Mouse (Mus musculus) hindbrain, embryonic 10.5 days (tissue): Measurements from ENCODE around the gene Lsr. TPM values are rescaled to one million over a fixed set of nuclear protein-coding genes. Genes with fewer than 3 reads are reported as not detected.

Source experiments
- DNase-seq: peaks from one replicate; pipeline ENCODE4 v3.0.0-alpha.2; 2017; ENCODE audit warnings: low spot score
- H3K27ac ChIP-seq: fragments of 300-500 bp; sonication (generic); 2 replicates; pipeline ENCODE4 v1.5.1; 2016; ENCODE audit warnings: mild to moderate bottlenecking, moderate library complexity
- H3K27me3 ChIP-seq: fragments of 300-500 bp; sonication (generic); 2 replicates; pipeline ENCODE4 v1.6.1; 2016; ENCODE audit warnings: mild to moderate bottlenecking; ENCODE audit not compliant: poor library complexity, insufficient read depth, severe bottlenecking
- H3K36me3 ChIP-seq: fragments of 300-500 bp; sonication (generic); 2 replicates; pipeline ENCODE4 v1.6.1; 2016; ENCODE audit warnings: mild to moderate bottlenecking, moderate library complexity
- H3K4me1 ChIP-seq: fragments of 300-500 bp; sonication (generic); replicated peaks from 2 replicates; pipeline ENCODE4 v1.6.1; 2016; ENCODE audit warnings: mild to moderate bottlenecking
- H3K4me3 ChIP-seq: fragments of 300-500 bp; sonication (generic); 2 replicates; pipeline ENCODE4 v1.5.1; 2016; ENCODE audit warnings: mild to moderate bottlenecking, moderate library complexity
- H3K9me3 ChIP-seq: fragments of 300-500 bp; sonication (generic); 2 replicates; pipeline ENCODE4 v1.6.1; 2016; ENCODE audit warnings: mild to moderate bottlenecking, moderate library complexity
- WGBS: fragments of 180-500 bp; shearing (Covaris S2); methylation state at CpG from one replicate; pipeline ENCODE4 v1.1.7; 2016; 5-methylcytosine and 5-hydroxymethylcytosine counted together
- polyA plus RNA-seq: library from polyadenylated mRNA; unstranded; fragments of >200 nt; fragmentation: Nextera tagmentation; extraction: Ambion mirVana; gene quantifications from 2 replicates; pipeline ENCODE4 v1.2.1, GENCODE M21; 2016

Lsr gene
- polyA plus RNA-seq: 21.2 and 29.8 TPM in 2 replicates

GRCm38 (mm10) chr7:30973251-30973500 lies at the start of gene Lsr:
TSS of gene Lsr (minus strand) at chr7:30973464.
- peaks cover 19% of the 10 kb centered on the region for H3K4me1 ChIP-seq
- peak within 1 kb of the TSS; percentile 55 for H3K4me3 ChIP-seq
- WGBS: 0% methylated on average over 19 of the region's 19 CpGs
- no peaks in the 10 kb centered on the region for H3K9me3 ChIP-seq
- peak; percentile 51 for DNase-seq
- peaks cover 21% of the 10 kb centered on the region for H3K27me3 ChIP-seq
- H3K36me3 ChIP-seq: peaks cover 21% of the 10 kb centered on the region
- peak within 1 kb of the TSS; percentile 84 for H3K27ac ChIP-seq

- Histone ChIP-seq H3K4me3 (no peak overlapping the region), H3K27me3 (no peaks in the 10 kb centered on the region), H3K9me3 (no peaks in the 10 kb centered on the region), H3K4me1 (no peaks in the 10 kb centered on the region), H3K27ac (no peak overlapping the region), H3K36me3 (no peaks in the 10 kb centered on the region)
- WGBS: 78% methylated on average over 10 of the region's 10 CpGs
- DNase-seq: no peak
These were observed 44.0 kb upstream of the Lsr start for GRCm38 (mm10) chr7:31017104-31017901.

DNA sequence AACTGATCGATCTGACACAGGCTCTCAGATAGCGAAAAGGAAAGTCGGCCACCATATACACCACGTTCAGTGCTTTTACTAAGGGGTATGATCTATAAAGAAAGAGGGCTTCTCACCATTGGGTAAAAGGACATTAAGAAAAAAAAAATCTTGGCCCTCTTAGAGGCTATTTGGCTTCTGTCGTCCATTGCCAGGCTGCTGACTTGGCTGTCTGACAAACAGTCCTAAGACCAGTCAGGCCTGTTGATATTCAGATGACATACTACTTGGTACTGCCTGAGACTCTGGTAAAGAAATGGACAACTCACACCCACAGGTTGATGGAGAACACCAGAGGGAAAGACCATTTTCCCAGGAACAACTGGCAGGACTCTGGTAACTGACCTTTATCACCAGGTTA lies 39.7 kb upstream of the Lsr start:
- 92% methylated on average over 5 of the region's 5 CpGs for WGBS
- Histone ChIP-seq H3K9me3 (no peaks in the 10 kb centered on the region), H3K4me3 (no peak overlapping the region), H3K36me3 (no peaks in the 10 kb centered on the region), H3K27me3 (no peaks in the 10 kb centered on the region), H3K27ac (no peak overlapping the region), H3K4me1 (no peaks in the 10 kb centered on the region)
- no peak for DNase-seq

GRCm38 (mm10) chr7:31008889-31009288 lies 35.6 kb upstream of the Lsr start:
- WGBS: 86% methylated on average over 3 of the region's 3 CpGs
- no peaks in the 10 kb centered on the region for H3K27me3 ChIP-seq
- no peak overlapping the region for H3K27ac ChIP-seq
- no peak overlapping the region for H3K4me3 ChIP-seq
- H3K36me3 ChIP-seq: no peaks in the 10 kb centered on the region
- no peaks in the 10 kb centered on the region for H3K4me1 ChIP-seq
- no peak for DNase-seq
- H3K9me3 ChIP-seq: no peaks in the 10 kb centered on the region

DNA sequence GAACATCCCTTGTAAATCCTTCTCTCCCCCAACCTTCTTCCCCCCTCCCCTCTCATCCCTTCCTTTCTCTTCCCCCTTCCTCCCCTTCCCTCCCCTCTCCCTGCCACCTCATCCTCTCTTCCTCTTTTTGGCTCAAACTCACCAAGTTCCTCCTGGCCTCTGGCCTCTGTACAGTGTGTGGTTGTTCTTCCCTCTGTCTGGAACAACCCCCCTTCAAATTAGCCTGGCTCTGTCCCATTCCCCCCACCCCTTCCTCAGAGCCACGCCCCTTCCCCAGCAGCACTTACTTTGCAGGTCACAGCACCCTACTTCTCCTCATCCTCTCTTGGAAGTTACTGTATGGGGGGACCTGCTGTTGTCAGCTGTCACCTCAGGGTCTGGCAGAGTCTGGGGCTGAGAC lies 34.9 kb upstream of the Lsr start:
- no peak overlapping the region for H3K4me3 ChIP-seq

DNA sequence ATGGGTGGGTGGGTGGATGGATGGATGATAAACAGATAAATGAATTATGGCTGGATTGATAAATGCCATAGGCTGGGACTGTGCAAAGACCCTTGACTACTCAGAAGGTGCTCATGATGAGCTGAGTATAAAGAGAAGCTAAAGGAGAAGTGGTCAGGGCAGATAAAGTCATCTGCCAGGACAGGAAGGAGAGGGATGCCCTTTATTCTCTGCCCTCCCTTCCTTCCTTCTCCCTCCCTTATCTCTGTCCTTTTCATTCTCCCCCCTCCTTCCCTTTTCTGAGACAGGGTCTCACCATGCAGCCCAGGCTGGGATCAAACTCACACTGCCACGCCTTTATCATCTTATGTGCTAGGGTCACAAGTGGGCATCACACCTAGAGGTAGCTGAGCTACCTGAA lies 34.5 kb upstream of the Lsr start:
- no peaks in the 10 kb centered on the region for H3K4me1 ChIP-seq
- no peaks in the 10 kb centered on the region for H3K9me3 ChIP-seq
- H3K27ac ChIP-seq: no peak overlapping the region
- DNase-seq: no peak
- no peak overlapping the region for H3K4me3 ChIP-seq
- WGBS: 74% methylated on average over 1 of the region's 1 CpGs
- H3K27me3 ChIP-seq: no peaks in the 10 kb centered on the region
- H3K36me3 ChIP-seq: no peaks in the 10 kb centered on the region

More for the DNA sequence above, 34.9 kb upstream of the Lsr start:
- H3K27me3 ChIP-seq: no peaks in the 10 kb centered on the region
- no peak overlapping the region for H3K27ac ChIP-seq
- DNase-seq: no peak
- no peaks in the 10 kb centered on the region for H3K9me3 ChIP-seq
- H3K4me1 ChIP-seq: no peaks in the 10 kb centered on the region
- H3K36me3 ChIP-seq: no peaks in the 10 kb centered on the region
- 79% methylated on average over 1 of the region's 1 CpGs for WGBS

GRCm38 (mm10) chr7:31002650-31003049 lies 29.4 kb upstream of the Lsr start:
- Histone ChIP-seq H3K4me3 (no peak overlapping the region), H3K27ac (no peak overlapping the region), H3K27me3 (no peaks in the 10 kb centered on the region), H3K4me1 (no peaks in the 10 kb centered on the region; the same call in 1 of the 2 replicates), H3K36me3 (no peaks in the 10 kb centered on the region), H3K9me3 (no peaks in the 10 kb centered on the region)
- WGBS: 81% methylated on average over 8 of the region's 8 CpGs
- DNase-seq: no peak

DNA sequence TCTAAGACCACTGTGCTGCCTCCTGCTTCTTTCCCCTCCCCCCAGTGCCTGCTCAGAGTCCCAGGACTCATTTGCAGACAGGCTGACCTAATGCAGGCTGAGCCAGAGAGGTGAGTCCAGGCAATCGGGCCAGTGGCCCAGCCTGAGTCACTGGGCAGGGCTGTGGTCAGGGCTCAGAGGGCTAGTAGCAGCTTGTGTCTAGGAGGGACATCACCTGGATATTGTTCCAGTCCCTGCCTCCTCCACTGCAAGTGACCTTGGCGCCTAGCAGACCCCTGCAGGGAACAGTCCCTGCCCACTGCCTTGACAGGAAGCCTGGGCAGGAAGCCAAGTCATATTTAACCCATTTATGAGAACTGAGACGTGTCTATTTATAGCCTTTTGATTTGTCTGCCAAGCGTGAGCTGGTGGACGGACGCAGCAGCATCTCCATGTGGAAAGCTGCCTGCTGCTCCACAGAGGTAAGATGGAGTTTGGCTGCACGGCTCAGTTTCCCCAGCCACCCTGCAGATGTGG lies 27.3 kb upstream of the Lsr start:
- no peak for DNase-seq
- WGBS: 67% methylated on average over 7 of the region's 7 CpGs
- no peaks in the 10 kb centered on the region; the same call in 1 of the 2 replicates for H3K4me1 ChIP-seq

GRCm38 (mm10) chr7:30996491-30996890 lies 23.2 kb upstream of the Lsr start:
- WGBS: 90% methylated on average over 2 of the region's 2 CpGs
- Histone ChIP-seq H3K4me3 (no peak overlapping the region), H3K9me3 (peaks cover 12% of the 10 kb centered on the region), H3K27ac (no peak overlapping the region), H3K27me3 (no peaks in the 10 kb centered on the region), H3K36me3 (no peaks in the 10 kb centered on the region), H3K4me1 (no peaks in the 10 kb centered on the region; the same call in 1 of the 2 replicates)
- no peak for DNase-seq

More for the DNA sequence above, 27.3 kb upstream of the Lsr start:
- peaks cover 12% of the 10 kb centered on the region for H3K9me3 ChIP-seq
- H3K4me3 ChIP-seq: no peak overlapping the region
- H3K36me3 ChIP-seq: no peaks in the 10 kb centered on the region
- H3K27ac ChIP-seq: no peak overlapping the region
- H3K27me3 ChIP-seq: no peaks in the 10 kb centered on the region

DNA sequence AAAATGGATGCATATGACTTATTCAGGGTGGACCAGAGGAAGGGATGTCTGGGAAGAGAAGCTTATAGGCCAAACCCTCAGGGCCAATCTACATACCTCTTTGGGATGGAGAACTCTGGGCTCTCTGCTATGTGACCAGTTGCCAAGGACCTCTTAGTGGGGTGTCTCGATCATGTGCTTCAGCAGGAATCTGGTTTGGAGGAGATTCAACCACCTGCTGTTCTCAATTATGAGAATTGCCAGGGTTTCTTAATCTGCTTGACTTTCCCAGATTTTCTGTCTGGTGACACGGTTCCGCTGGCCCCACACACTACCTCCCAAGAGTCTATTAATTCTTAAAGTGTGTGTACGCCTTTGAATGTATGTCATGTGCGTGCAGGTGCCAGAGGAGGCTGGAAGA lies 20.7 kb upstream of the Lsr start:
- WGBS: 88% methylated on average over 5 of the region's 5 CpGs
- DNase-seq: no peak
- Histone ChIP-seq H3K4me3 (no peak overlapping the region), H3K4me1 (no peaks in the 10 kb centered on the region), H3K9me3 (peaks cover 12% of the 10 kb centered on the region), H3K27ac (no peak overlapping the region), H3K27me3 (no peaks in the 10 kb centered on the region), H3K36me3 (no peaks in the 10 kb centered on the region)

DNA sequence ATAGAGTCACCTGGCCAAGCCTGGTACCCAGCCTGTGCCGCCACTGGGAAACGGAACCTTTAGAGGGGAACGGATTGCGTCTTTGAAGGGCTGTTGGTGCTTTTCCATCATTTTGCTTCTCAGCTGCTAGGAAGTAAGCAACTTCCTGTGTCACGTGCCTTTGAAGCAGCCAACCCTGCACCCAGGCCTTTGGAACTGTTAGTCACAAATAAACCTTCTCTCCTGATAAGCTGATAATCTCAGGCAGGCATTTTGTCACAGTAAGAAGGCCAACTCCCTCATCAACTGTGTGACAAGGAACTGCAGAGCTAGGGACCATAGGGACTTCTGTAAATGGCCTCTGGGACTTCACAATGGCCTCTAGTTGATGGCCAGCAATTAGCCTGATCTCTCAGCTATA lies 18.9 kb upstream of the Lsr start:
- H3K9me3 ChIP-seq: peaks cover 12% of the 10 kb centered on the region
- H3K36me3 ChIP-seq: no peaks in the 10 kb centered on the region
- no peak overlapping the region for H3K27ac ChIP-seq
- H3K4me3 ChIP-seq: no peak overlapping the region
- no peaks in the 10 kb centered on the region for H3K27me3 ChIP-seq
- no peaks in the 10 kb centered on the region for H3K4me1 ChIP-seq
- 83% methylated on average over 5 of the region's 5 CpGs for WGBS
- DNase-seq: no peak

DNA sequence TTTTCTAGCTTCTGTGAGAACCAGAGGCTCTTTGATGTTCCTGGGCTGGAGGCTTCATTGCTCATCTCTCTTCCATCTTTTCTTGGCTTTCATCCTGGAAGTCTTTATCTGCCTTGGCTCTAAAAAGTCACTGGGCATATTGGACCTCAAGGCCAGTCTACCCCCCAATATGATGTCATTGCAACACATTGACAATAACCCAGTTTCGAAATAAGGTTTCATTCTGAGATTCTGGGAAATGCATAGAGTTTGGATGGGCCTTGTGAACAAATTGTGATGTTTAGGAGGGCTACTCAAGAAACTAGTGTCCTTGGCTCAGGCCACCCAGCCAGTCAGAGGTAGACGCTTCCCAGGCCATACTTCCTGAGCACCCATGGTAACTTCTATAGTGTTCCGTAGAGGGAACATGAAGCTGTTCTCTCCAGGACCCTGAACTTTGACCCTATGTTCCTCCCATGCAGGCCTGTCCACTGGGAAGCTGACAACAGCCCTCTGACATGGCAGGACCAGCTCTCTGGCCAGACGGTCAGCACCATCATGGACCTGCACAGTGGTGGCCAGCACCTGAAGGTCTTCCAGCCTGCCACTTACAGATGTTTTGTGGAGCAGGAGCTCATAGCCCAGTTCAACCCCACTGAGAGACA lies 15.4 kb upstream of the Lsr start:
- WGBS: 82% methylated on average over 4 of the region's 4 CpGs
- DNase-seq: no peak
- Histone ChIP-seq H3K36me3 (no peaks in the 10 kb centered on the region), H3K4me3 (no peak overlapping the region), H3K4me1 (no peaks in the 10 kb centered on the region), H3K27ac (no peak overlapping the region), H3K9me3 (no peaks in the 10 kb centered on the region), H3K27me3 (no peaks in the 10 kb centered on the region)

GRCm38 (mm10) chr7:30985357-30985756 lies 12.1 kb upstream of the Lsr start:
- H3K27me3 ChIP-seq: no peaks in the 10 kb centered on the region
- no peaks in the 10 kb centered on the region for H3K4me1 ChIP-seq
- no peaks in the 10 kb centered on the region for H3K36me3 ChIP-seq
- H3K9me3 ChIP-seq: no peaks in the 10 kb centered on the region
- H3K4me3 ChIP-seq: no peak overlapping the region
- no peak overlapping the region for H3K27ac ChIP-seq
- no peak for DNase-seq
- 86% methylated on average over 9 of the region's 9 CpGs for WGBS
